Mouse (Mus musculus): ENCODE measurements around the gene Ppp1r14d. TPM values are rescaled to one million over a fixed set of nuclear protein-coding genes. Genes with fewer than 3 reads are reported as not detected.

Gene Ppp1r14d
- polyA plus RNA-seq, 2 experiments, result not detected

DNA sequence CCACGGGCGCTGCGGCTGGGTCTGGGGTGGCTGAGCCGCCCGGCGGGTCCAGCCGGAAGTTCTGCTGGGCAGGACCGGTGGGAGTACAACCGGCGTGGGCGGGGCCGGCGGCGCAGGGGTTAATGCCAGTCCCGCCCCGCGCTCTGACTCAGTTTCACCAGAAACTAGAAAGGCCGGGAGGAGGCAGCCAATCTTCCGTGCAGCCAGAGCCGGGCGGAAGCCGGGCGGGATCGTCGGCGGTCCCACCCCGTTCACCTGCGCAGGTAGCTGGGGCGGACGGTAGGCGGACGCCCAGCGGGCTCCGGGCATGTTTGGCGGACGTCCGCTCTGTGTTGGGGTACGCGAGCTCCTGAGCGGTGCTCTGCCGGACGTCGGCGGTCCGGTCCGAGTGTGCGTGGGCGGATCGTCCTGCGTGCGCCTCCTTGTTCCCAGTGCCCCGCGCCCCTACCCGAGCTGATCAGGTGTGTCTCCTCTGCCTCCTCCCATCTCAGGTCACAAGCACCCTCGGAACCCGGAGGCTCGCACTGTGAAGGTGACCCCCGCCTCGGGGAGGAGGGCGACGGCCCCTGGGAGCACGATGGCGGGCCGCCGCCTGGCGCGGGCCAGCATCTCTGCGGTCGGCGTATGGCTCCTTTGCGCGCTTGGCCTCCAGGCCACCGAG lies 7.6 kb upstream of the Ppp1r14d start, which contains the start of gene Spint1:
Gene Spint1, plus strand, starts transcription at position 153 of the 661 bp plus-strand sequence.
- no peaks in the 10 kb centered on the region for H3K9me3 ChIP-seq (ENCODE audit: control insufficient read depth, low read length)
- no peak within 1 kb of the TSS for H3K27ac ChIP-seq (replicated peaks; ENCODE audit: low read depth, low read length)
- no peaks in the 10 kb centered on the region for H3K4me1 ChIP-seq (ENCODE audit: control insufficient read depth, insufficient read depth, low read length)
- no peak for DNase-seq (ENCODE audit: low spot score)
- TF ChIP-seq POLR2A (IDR thresholded peaks at IDR 0.05; ENCODE audit: borderline replicate concordance, extremely low read depth, insufficient read depth, insufficient read length), result no peak
- WGBS, result under 1% methylated on average over 44 of the region's 73 CpGs
- peak within 1 kb of the TSS; percentile 78 for H3K4me2 ChIP-seq (replicated peaks; ENCODE audit: low read depth, low read length, severe bottlenecking)
- H3K9ac ChIP-seq (ENCODE audit: low read depth, low read length, severe bottlenecking), result peak within 1 kb of the TSS; percentile 44
- no peak for ATAC-seq (ENCODE audit: low FRiP score, low read depth)
- H3K4me3 ChIP-seq (replicated peaks; ENCODE audit: low read length), result peak within 1 kb of the TSS; percentile 45
- peaks cover 41% of the 10 kb centered on the region for H3K27me3 ChIP-seq (ENCODE audit: control insufficient read depth, insufficient read depth, low read length)
- no peaks in the 10 kb centered on the region for H3K36me3 ChIP-seq (ENCODE audit: control insufficient read depth, insufficient read depth, low read length)

DNA sequence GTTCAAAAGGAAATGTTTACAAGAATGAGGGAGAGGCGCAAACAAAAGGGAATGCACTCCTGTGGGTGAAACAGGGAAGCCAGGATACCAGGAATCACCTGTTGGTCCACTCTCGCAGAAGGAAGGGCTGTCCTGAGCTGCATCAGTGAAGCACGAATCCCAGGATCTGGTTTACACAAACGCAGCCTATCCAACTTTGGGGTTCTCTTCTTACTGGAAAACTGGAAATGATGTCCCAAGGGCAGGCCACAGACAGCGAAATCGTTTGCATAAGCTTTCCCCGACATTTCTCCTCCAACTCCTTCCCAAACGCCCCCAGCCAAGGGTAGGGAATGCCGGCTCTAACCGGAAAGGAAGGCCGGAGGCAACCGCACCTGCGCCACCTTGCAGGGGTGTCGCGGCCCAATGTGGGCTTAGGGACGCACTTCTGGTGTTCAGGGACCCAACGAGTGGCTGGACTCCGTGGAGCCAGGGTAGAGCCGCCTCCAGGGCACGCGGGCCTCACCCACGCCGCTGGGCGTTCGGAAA lies 7.0 kb upstream of the Ppp1r14d start:
- DNase-seq (ENCODE audit: low spot score) (no peak), ATAC-seq (ENCODE audit: low FRiP score, low read depth) (no peak)
- Histone ChIP-seq H3K36me3 (ENCODE audit: control insufficient read depth, insufficient read depth, low read length) (no peaks in the 10 kb centered on the region), H3K4me1 (ENCODE audit: control insufficient read depth, insufficient read depth, low read length) (no peaks in the 10 kb centered on the region), H3K4me2 (replicated peaks; ENCODE audit: low read depth, low read length, severe bottlenecking) (peak overlapping the region; percentile 78), H3K9me3 (ENCODE audit: control insufficient read depth, low read length) (no peaks in the 10 kb centered on the region), H3K9ac (ENCODE audit: low read depth, low read length, severe bottlenecking) (peak overlapping the region; percentile 44; the same call in 1 of the 2 replicates), H3K4me3 (replicated peaks; ENCODE audit: low read length) (peak overlapping the region; percentile 45), H3K27ac (replicated peaks; ENCODE audit: low read depth, low read length) (no peak overlapping the region), H3K27me3 (ENCODE audit: control insufficient read depth, insufficient read depth, low read length) (peaks cover 41% of the 10 kb centered on the region)
- TF ChIP-seq POLR2A (IDR thresholded peaks at IDR 0.05; ENCODE audit: borderline replicate concordance, extremely low read depth, insufficient read depth, insufficient read length), result no peak
- WGBS, result 7% methylated on average over 25 of the region's 25 CpGs

DNA sequence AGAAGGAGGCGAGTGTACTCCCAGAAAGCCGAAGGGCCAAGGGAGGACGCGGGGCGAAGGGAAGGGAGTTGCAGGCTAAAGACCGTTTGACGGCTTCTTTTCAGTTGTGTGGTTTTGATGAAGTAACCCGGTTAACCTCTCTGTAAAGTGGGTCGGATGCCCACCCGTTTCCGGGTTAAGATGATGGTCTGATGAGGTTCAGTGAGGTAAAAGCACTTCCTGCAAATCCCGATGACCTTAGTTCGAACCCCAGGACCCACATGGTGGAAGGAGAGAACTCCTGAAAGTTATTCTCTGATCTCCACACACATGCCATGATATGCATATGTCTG lies 20.6 kb downstream of the Ppp1r14d start:
- Histone ChIP-seq H3K9me3 (ENCODE audit: control insufficient read depth, low read length) (no peaks in the 10 kb centered on the region), H3K27me3 (ENCODE audit: control insufficient read depth, insufficient read depth, low read length) (no peaks in the 10 kb centered on the region), H3K9ac (ENCODE audit: low read depth, low read length, severe bottlenecking) (peak overlapping the region; percentile 74), H3K36me3 (ENCODE audit: control insufficient read depth, insufficient read depth, low read length) (peaks cover 34% of the 10 kb centered on the region), H3K4me1 (ENCODE audit: control insufficient read depth, insufficient read depth, low read length) (peaks cover 4% of the 10 kb centered on the region; the same call in 1 of the 2 replicates), H3K27ac (replicated peaks; ENCODE audit: low read depth, low read length) (peak overlapping the region; percentile 52; the same call in 1 of the 2 replicates), H3K4me3 (replicated peaks; ENCODE audit: low read length) (peak overlapping the region; percentile 74), H3K4me2 (replicated peaks; ENCODE audit: low read depth, low read length, severe bottlenecking) (peak overlapping the region; percentile 60)
- DNase-seq (ENCODE audit: low spot score) (no peak), ATAC-seq (ENCODE audit: low FRiP score, low read depth) (no peak)
- TF ChIP-seq POLR2A (IDR thresholded peaks at IDR 0.05; ENCODE audit: borderline replicate concordance, extremely low read depth, insufficient read depth, insufficient read length), result no peak
- WGBS, result 1% methylated on average over 13 of the region's 13 CpGs

DNA sequence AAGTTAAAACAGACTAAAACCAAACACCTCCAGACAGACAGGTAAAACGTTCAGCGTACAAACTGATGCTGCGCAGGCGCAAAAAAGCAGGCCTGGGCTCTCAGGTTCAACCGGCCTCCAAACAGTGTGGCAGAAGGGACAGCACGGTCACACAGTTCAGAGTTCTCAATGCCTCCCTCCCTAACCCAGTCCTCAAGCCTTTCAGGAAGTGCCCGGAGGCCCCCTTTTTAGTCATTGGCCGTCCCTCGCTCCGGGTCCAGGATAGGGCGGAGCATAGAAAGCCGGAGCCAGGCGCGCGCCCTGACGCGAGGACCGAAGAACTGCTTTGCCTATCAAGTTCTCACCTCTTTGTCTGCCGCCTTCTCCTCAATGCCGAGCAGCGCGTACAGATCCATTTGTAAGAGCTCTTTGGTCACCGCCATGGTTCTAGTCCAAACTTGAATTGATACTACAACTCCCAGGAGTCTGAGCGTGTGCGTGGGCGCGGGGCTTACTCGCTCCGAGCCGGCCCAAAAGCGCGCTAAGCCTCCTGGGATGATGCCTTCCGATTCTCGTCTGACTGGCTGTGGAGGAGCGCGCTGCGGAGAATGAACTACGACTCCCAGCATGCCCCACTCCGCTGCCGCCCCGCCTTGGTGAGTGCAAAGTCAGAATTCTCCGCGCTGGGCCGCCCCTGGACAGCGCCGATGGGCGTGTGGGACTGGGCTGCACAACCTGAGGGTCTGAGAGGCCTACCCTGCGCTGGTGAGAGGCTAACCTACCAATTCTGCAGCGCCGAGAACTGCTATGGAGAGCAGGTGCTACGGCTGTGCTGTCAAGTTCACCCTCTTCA lies 21.1 kb downstream of the Ppp1r14d start, which contains the start of the genes Zfyve19 and Dnajc17:
Gene Zfyve19, plus strand, starts transcription at position 274 of the 832 bp plus-strand sequence.
Gene Dnajc17, minus strand, starts transcription at position 452 of the 832 bp plus-strand sequence.
- no peaks in the 10 kb centered on the region for H3K9me3 ChIP-seq (ENCODE audit: control insufficient read depth, low read length)

DNA sequence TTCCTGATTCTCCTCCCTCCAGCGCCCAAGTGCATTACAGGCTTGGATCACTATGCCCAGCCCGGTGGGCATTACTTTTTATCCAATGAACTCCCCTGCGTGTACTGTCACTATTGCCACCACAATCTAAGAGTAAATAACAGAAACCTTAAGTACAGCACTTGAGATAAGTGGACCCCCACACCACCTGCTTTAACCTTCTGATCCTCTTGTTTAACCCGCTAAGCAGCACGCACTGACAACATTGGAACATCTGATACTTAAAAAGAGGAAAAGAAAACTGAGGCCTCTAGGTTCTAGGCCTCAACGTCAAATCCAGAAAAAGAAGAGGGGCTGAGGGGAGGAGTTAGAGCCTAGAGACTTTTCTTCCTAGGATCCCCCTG lies 21.8 kb downstream of the Ppp1r14d start:
- WGBS, result 23% methylated on average over 6 of the region's 6 CpGs
- Histone ChIP-seq H3K27ac (replicated peaks; ENCODE audit: low read depth, low read length) (peak overlapping the region; percentile 88), H3K36me3 (ENCODE audit: control insufficient read depth, insufficient read depth, low read length) (peaks cover 26% of the 10 kb centered on the region), H3K9ac (ENCODE audit: low read depth, low read length, severe bottlenecking) (peak overlapping the region; percentile 74), H3K4me1 (ENCODE audit: control insufficient read depth, insufficient read depth, low read length) (peaks cover 4% of the 10 kb centered on the region; the same call in 1 of the 2 replicates), H3K9me3 (ENCODE audit: control insufficient read depth, low read length) (no peaks in the 10 kb centered on the region), H3K27me3 (ENCODE audit: control insufficient read depth, insufficient read depth, low read length) (no peaks in the 10 kb centered on the region), H3K4me3 (replicated peaks; ENCODE audit: low read length) (peak overlapping the region; percentile 74), H3K4me2 (replicated peaks; ENCODE audit: low read depth, low read length, severe bottlenecking) (peak overlapping the region; percentile 60)
- DNase-seq (ENCODE audit: low spot score) (no peak), ATAC-seq (ENCODE audit: low FRiP score, low read depth) (no peak)
- no peak for TF ChIP-seq POLR2A (IDR thresholded peaks at IDR 0.05; ENCODE audit: borderline replicate concordance, extremely low read depth, insufficient read depth, insufficient read length)

More for the DNA sequence above, 21.1 kb downstream of the Ppp1r14d start, which contains the start of the genes Zfyve19 and Dnajc17:
- peak within 1 kb of the TSS; percentile 60 for H3K4me2 ChIP-seq (replicated peaks; ENCODE audit: low read depth, low read length, severe bottlenecking)
- H3K4me1 ChIP-seq (ENCODE audit: control insufficient read depth, insufficient read depth, low read length), result peaks cover 4% of the 10 kb centered on the region; the same call in 1 of the 2 replicates
- peak within 1 kb of the TSS; percentile 74 for H3K4me3 ChIP-seq (replicated peaks; ENCODE audit: low read length)
- H3K27ac ChIP-seq (replicated peaks; ENCODE audit: low read depth, low read length), result peak within 1 kb of the TSS; percentile 88
- H3K27me3 ChIP-seq (ENCODE audit: control insufficient read depth, insufficient read depth, low read length), result no peaks in the 10 kb centered on the region
- under 1% methylated on average over 45 of the region's 51 CpGs for WGBS
- ATAC-seq (ENCODE audit: low FRiP score, low read depth) (peak; percentile 98), DNase-seq (ENCODE audit: low spot score) (peak; percentile 98)
- peak within 1 kb of the TSS; percentile 74 for H3K9ac ChIP-seq (ENCODE audit: low read depth, low read length, severe bottlenecking)
- H3K36me3 ChIP-seq (ENCODE audit: control insufficient read depth, insufficient read depth, low read length), result peaks cover 32% of the 10 kb centered on the region
- peak; percentile 52; the same call in 1 of the 2 replicates for TF ChIP-seq POLR2A (IDR thresholded peaks at IDR 0.05; ENCODE audit: borderline replicate concordance, extremely low read depth, insufficient read depth, insufficient read length)

All from limb, embryonic 14.5 days (tissue).